Mouse (Mus musculus) left cerebral cortex, adult 2 months (tissue): ENCODE results near the gene Colgalt1. TPM values are rescaled to one million over a fixed set of nuclear protein-coding genes. Genes with fewer than 3 reads are reported as not detected.
A peak's percentile ranks its signal among the peaks of the same experiment; 100 is the strongest.

Experiments used
- DNase-seq, 2 experiments: peaks; one replicate each; pipeline ENCODE4 v3.0.0; 2021 to 2022; ENCODE audit warnings: low spot score in 2 of 2, mixed read lengths in 1 of 2; ENCODE audit errors: extremely low spot score in 1 of 2
- H3K27ac ChIP-seq: fragments of 200-600 bp; 2 replicates; pipeline ENCODE4 v1.8.1; 2022
- H3K4me3 ChIP-seq: fragments of 200-600 bp; 2 replicates; pipeline ENCODE4 v1.8.1; 2022
- CTCF ChIP-seq: fragments of 200-600 bp; IDR thresholded peaks from 2 replicates; pipeline ENCODE4 v1.8.1; 2022; ENCODE audit warnings: antibody characterized with exemption, mild to moderate bottlenecking, moderate library complexity
- intact Hi-C: fragments of 180-260 bp; cut with DNase I; formaldehyde crosslinking; loops from one replicate; pipeline ENCODE4 v1.15.1; 2025
- total RNA-seq, 2 experiments: library from RNA; stranded (reverse); gene quantifications; 2 replicates each; pipeline ENCODE4 v1.2.3; 2021

Gene Colgalt1
- total RNA-seq, 2 experiments from 2014 or later = 47.2 to 50.9 TPM

DNA sequence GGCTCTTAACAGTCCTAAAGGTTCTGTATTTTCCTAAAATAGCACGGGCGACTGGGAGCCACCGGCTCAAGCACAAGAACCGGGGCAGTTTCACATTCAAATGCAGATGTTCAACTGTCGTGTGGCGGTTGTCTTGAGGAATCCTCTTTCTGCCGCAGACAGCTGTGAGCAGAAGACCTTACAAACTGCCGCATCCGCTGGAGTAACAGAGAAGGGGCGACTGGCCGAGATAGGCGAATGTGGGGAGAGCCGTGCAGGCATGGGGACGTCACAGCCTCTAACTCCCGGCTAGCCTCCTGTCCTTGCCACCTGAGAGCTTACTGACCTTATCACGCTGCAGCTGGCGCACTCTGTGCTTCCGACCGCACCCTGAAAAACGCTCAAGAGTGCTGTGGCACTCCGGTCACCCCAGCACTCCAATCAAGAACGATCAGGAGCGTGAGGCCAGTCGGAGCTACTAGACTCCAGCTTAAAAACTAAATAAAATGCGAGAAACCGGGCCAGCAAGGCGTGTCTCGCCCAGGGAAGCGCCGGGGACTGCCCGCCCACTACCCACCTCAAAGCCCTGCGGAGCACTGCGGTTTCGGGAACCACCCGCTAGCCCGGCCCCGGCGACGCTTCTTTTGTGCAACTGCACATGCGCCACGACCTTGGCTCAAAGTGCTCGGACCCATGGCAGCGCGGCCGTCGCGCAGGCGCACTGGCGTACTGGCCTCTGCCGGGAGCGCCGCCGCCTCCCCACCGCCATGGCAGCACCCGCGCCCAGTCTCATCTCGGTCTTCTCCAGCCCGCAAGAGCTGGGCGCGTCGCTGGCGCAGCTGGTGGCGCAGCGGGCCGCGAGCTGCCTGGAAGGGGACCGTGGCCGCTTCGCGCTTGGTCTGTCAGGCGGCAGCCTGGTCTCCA is 19.1 kb upstream of the Colgalt1 start, which contains the start of gene Pgls:
Gene Pgls, plus strand, starts transcription at position 706 of the 903 bp plus-strand sequence.
- intact Hi-C loops = loop anchor here (1.0 to 2.0 kb wide), 2 partner anchors 20 to 21 kb away; no protein-coding TSS in a partner anchor
- Histone ChIP-seq H3K4me3 (peak within 1 kb of the TSS; percentile 82), H3K27ac (peak within 1 kb of the TSS; percentile 99)
- peak; percentile 97 for DNase-seq
- no peak; the same call in 1 of the 2 replicates for TF ChIP-seq CTCF

DNA sequence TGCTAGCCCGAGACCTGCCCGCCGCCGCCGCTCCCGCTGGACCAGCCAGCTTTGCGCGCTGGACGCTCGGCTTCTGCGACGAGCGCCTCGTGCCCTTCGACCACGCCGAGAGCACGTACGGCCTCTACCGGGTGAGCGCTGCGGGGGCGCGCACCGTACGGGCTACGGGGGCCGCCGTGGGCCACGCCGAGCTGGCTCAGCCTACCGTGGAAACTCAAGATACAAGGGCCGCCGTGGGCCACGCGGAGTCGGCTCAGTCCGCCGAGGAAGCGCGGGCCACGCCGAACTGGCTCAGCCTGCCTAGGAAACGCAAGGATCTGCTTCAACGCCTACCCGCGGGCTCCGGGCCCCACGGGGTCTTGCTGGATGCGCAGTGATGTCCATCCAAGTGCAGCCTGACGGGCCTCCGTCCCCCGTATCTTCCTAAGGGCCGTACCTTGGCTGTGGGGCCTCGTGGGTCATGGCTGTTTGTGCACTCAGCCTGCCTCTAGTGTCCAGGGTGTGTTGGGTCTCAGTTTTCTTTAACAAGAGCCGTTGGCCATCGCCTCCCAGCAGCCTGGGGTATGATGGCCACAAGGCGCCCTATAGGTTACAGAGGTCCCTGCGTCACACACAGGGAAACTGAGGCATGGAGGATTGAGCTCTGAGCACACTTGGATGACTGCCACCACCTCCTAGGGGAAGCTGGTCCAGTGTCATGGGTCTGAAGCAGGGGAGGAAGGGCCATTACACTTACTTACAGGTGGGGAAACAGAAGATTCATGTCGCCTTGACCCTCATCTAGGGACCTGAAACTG is 18.2 kb upstream of the Colgalt1 start:
- peak overlapping the region; percentile 99 for H3K27ac ChIP-seq
- peak; percentile 91 for DNase-seq
- H3K4me3 ChIP-seq = peak overlapping the region; percentile 82
- TF ChIP-seq CTCF = no peak
- intact Hi-C loops = loop anchor here (1.0 kb wide), 1 partner anchor 19 kb away; no protein-coding TSS in a partner anchor

- no peak for DNase-seq
- TF ChIP-seq CTCF = no peak
- Histone ChIP-seq H3K4me3 (no peak overlapping the region), H3K27ac (no peak overlapping the region)
- intact Hi-C loops = no loop called here
These were observed 17.1 kb upstream of the Colgalt1 start for GRCm38 (mm10) chr8:71593556-71594323.

GRCm38 (mm10) chr8:71594324-71594722 is 16.5 kb upstream of the Colgalt1 start:
- intact Hi-C loops = no loop called here
- TF ChIP-seq CTCF = no peak
- no peak overlapping the region for H3K27ac ChIP-seq
- no peak overlapping the region for H3K4me3 ChIP-seq
- DNase-seq = no peak

GRCm38 (mm10) chr8:71595862-71596261 is 14.9 kb upstream of the Colgalt1 start:
- Histone ChIP-seq H3K27ac (peak overlapping the region; percentile 42; the same call in 1 of the 2 replicates), H3K4me3 (peak overlapping the region; percentile 35)
- DNase-seq = peak; percentile 85 to 92
- intact Hi-C loops = loop anchor here (1.0 to 5.0 kb wide), 2 partner anchors 35 to 154 kb away; no protein-coding TSS in a partner anchor
- peak; percentile 100 for TF ChIP-seq CTCF

DNA sequence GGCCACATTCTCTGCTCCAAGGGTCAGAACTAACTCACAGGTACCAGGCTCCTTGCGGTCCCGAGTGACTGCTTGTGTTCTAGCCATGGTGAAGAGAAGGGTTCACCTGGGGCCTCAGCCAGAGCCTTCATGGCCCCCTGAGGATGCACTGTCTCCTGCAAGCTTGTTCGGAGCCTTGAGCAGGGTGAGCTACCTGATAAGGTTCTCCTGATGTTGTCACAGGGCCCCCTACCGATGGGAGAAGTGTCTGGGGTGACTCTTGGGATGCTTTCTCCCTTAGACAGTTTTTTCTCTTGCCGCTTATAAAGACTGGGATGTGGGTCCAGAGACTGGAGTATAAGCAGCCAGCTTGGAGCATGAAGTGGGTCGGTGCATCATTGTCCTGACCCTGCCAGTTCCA is 14.4 kb upstream of the Colgalt1 start:
- no peak overlapping the region; the same call in 1 of the 2 replicates for H3K27ac ChIP-seq
- no peak for DNase-seq
- no peak for TF ChIP-seq CTCF
- intact Hi-C loops = loop anchor here (1.0 to 5.0 kb wide), 2 partner anchors 35 to 154 kb away; no protein-coding TSS in a partner anchor
- H3K4me3 ChIP-seq = no peak overlapping the region

- no peak for DNase-seq
- Histone ChIP-seq H3K27ac (no peak overlapping the region), H3K4me3 (no peak overlapping the region)
- no peak for TF ChIP-seq CTCF
- intact Hi-C loops = loop anchor here (1.0 to 5.0 kb wide), 2 partner anchors 35 to 154 kb away; no protein-coding TSS in a partner anchor
These were observed 14.0 kb upstream of the Colgalt1 start for GRCm38 (mm10) chr8:71596798-71597197.

GRCm38 (mm10) chr8:71597451-71597850 is 13.3 kb upstream of the Colgalt1 start, which contains the start of gene Fam129c:
Gene Fam129c, plus strand, starts transcription at chr8:71597648.
- intact Hi-C loops = loop anchor here (5.0 kb wide), 1 partner anchor 155 kb away; no protein-coding TSS in a partner anchor
- H3K4me3 ChIP-seq = no peak within 1 kb of the TSS
- no peak for TF ChIP-seq CTCF
- no peak within 1 kb of the TSS for H3K27ac ChIP-seq
- DNase-seq = no peak

DNA sequence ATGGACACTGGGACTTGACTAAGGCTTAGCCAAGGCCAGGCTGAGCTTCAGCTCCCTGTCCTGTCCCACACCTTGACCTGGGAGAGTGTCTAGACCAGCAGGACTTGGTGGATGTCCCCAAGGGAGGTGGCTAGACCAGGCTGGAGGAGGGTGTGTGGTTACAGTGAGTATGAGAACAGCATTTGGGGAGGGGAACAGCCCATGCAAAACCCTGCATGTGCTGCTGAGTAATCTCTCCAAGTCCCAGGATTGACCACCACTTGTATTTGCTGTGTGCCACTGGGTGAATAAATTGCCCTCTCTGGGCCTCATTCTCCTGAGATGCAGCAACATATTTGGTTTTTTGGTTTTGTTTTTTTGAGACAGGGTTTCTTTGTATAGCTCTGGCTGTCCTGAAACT is 12.4 kb upstream of the Colgalt1 start:
- no peak for TF ChIP-seq CTCF
- DNase-seq = no peak
- intact Hi-C loops = loop anchor here (5.0 kb wide), 1 partner anchor 156 kb away; no protein-coding TSS in a partner anchor
- Histone ChIP-seq H3K4me3 (no peak overlapping the region), H3K27ac (no peak overlapping the region)

DNA sequence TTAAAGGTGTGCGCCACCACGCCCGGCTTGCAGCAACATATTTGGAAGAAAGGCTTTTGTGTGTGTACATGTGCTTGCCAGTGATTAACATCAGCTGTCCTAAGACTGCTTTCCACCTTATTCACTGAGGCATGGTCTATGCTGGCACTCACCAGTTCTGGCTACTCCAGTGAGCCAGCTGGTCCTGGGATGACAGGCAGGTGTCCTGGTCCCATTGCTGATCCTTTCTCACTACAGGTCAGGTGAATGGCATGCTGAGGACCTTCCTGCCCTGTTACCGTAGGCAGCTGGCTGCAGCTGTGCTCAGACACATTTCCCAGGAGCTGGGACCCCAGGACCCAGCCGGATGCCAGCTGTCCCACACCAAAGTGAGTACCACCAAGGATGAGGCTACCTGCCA is 12.0 kb upstream of the Colgalt1 start:
- H3K27ac ChIP-seq = no peak overlapping the region
- no peak for TF ChIP-seq CTCF
- intact Hi-C loops = loop anchor here (5.0 kb wide), 1 partner anchor 157 kb away; no protein-coding TSS in a partner anchor
- no peak overlapping the region for H3K4me3 ChIP-seq
- no peak for DNase-seq
